Mouse (Mus musculus): ENCODE measurements around the gene Plcl2. TPM values are rescaled to one million over a fixed set of nuclear protein-coding genes. Genes with fewer than 3 reads are reported as not detected.

Gene Plcl2
- total and polyA plus RNA-seq, 2 experiments from 2014 or later = 8.8 to 43.2 TPM

GRCm38 (mm10) chr17:50710497-50711222 lies 201.5 kb downstream of the Plcl2 start:
- H3K4me2 ChIP-seq (ENCODE audit: low read depth, low read length, poor library complexity, severe bottlenecking) = no peak overlapping the region
- no peak overlapping the region for H3K27ac ChIP-seq (ENCODE audit: low read depth, low read length)
- WGBS = 42% methylated on average over 7 of the region's 7 CpGs
- H3K4me1 ChIP-seq (ENCODE audit: insufficient read depth, low read length) = no peaks in the 10 kb centered on the region
- no peaks in the 10 kb centered on the region for H3K36me3 ChIP-seq (ENCODE audit: insufficient read depth, low read length)
- no peak overlapping the region for H3K9ac ChIP-seq (replicated peaks; ENCODE audit: low read length, poor library complexity, severe bottlenecking)
- DNase-seq (ENCODE audit: low spot score) (peak; percentile 39), ATAC-seq (ENCODE audit: low FRiP score) (peak; percentile 60; the same call in 1 of the 2 replicates)
- no peak overlapping the region for H3K4me3 ChIP-seq (ENCODE audit: low read depth, low read length)
- no peaks in the 10 kb centered on the region for H3K9me3 ChIP-seq (ENCODE audit: low read length)
- no peaks in the 10 kb centered on the region for H3K27me3 ChIP-seq (ENCODE audit: insufficient read depth, low read length)
- TF ChIP-seq CTCF (IDR thresholded peaks at IDR 0.05) = no peak

- TF ChIP-seq CTCF (IDR thresholded peaks at IDR 0.05) = no peak
- ATAC-seq (ENCODE audit: low FRiP score) (no peak), DNase-seq (ENCODE audit: low spot score) (no peak)
- Histone ChIP-seq H3K27ac (ENCODE audit: low read depth, low read length) (no peak overlapping the region), H3K27me3 (ENCODE audit: insufficient read depth, low read length) (no peaks in the 10 kb centered on the region), H3K9me3 (ENCODE audit: low read length) (no peaks in the 10 kb centered on the region), H3K4me2 (ENCODE audit: low read depth, low read length, poor library complexity, severe bottlenecking) (no peak overlapping the region), H3K9ac (replicated peaks; ENCODE audit: low read length, poor library complexity, severe bottlenecking) (no peak overlapping the region), H3K4me1 (ENCODE audit: insufficient read depth, low read length) (no peaks in the 10 kb centered on the region), H3K36me3 (ENCODE audit: insufficient read depth, low read length) (no peaks in the 10 kb centered on the region), H3K4me3 (ENCODE audit: low read depth, low read length) (no peak overlapping the region)
- WGBS = 83% methylated on average over 5 of the region's 5 CpGs
Measured at GRCm38 (mm10) chr17:50717586-50717985, 208.4 kb downstream of the Plcl2 start.

DNA sequence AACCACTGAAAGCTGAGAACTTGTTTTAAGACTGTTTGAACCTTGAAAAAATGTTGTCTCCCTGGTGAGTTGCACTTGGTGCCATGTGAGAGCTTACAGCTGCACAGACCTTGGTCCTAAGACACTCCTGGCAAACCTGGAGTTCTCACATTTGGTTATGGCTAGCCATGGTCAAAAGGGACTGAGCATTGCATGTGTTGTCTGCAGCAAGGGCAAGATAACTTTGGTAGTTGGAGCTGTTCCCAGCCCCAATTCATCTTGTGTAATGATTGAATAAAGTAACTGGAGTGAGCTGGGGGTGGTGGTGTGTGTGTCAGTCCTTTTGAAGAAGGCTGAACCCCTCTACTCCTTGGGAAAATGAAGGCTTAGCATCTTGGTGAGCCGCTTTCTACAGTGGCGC lies 215.2 kb downstream of the Plcl2 start:
- Histone ChIP-seq H3K27ac (ENCODE audit: low read depth, low read length) (no peak overlapping the region), H3K27me3 (ENCODE audit: insufficient read depth, low read length) (no peaks in the 10 kb centered on the region), H3K4me1 (ENCODE audit: insufficient read depth, low read length) (no peaks in the 10 kb centered on the region), H3K9me3 (ENCODE audit: low read length) (no peaks in the 10 kb centered on the region), H3K9ac (replicated peaks; ENCODE audit: low read length, poor library complexity, severe bottlenecking) (no peak overlapping the region), H3K36me3 (ENCODE audit: insufficient read depth, low read length) (no peaks in the 10 kb centered on the region), H3K4me3 (ENCODE audit: low read depth, low read length) (no peak overlapping the region), H3K4me2 (ENCODE audit: low read depth, low read length, poor library complexity, severe bottlenecking) (no peak overlapping the region)
- no peak for ATAC-seq (ENCODE audit: low FRiP score)
- 66% methylated on average over 2 of the region's 2 CpGs for WGBS
- no peak for DNase-seq (ENCODE audit: low spot score)
- TF ChIP-seq CTCF (IDR thresholded peaks at IDR 0.05) = no peak

DNA sequence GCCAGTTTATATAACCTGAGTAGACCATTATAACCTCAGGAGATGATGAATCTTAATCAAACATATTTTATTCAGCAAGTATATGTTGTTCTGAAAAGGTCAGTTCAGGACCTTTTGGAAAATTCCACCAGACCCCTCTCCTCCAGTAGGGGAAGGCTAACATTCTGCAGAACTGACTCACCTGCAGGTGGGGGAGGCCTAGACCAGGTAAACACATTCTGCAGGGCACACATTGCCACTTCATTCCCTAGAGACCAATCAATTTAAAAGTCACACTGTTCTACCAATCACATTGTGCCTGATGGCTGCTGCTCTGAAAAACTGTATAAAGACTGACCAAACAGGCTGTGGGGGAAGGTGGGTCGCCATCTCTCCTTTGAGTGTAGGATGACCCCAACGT lies 217.1 kb downstream of the Plcl2 start:
- Histone ChIP-seq H3K27me3 (ENCODE audit: insufficient read depth, low read length) (no peaks in the 10 kb centered on the region), H3K36me3 (ENCODE audit: insufficient read depth, low read length) (no peaks in the 10 kb centered on the region), H3K9ac (replicated peaks; ENCODE audit: low read length, poor library complexity, severe bottlenecking) (no peak overlapping the region), H3K4me2 (ENCODE audit: low read depth, low read length, poor library complexity, severe bottlenecking) (no peak overlapping the region), H3K4me3 (ENCODE audit: low read depth, low read length) (no peak overlapping the region), H3K4me1 (ENCODE audit: insufficient read depth, low read length) (no peaks in the 10 kb centered on the region), H3K9me3 (ENCODE audit: low read length) (no peaks in the 10 kb centered on the region), H3K27ac (ENCODE audit: low read depth, low read length) (no peak overlapping the region)
- 79% methylated on average over 2 of the region's 2 CpGs for WGBS
- DNase-seq (ENCODE audit: low spot score) (no peak), ATAC-seq (ENCODE audit: low FRiP score) (no peak)
- no peak for TF ChIP-seq CTCF (IDR thresholded peaks at IDR 0.05)

DNA sequence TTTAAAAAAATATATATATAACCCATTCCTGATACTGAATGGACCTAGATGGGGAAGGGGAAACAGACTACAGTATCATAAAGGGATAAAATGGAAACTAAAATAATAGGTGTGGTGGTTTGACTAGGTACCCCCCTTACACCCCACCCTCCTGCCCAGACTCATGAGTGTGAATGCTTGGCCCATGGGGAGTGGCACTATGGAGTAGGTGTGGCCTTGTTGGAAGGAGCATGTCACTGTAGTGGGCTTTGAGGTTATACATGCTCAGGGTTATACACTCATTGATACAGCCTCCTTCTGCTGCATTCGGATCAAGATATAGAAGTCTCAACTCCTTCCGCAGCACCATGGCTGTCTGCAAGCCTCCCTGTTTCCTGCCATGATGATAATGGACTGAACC lies 219.8 kb downstream of the Plcl2 start:
- H3K9ac ChIP-seq (replicated peaks; ENCODE audit: low read length, poor library complexity, severe bottlenecking) = no peak overlapping the region
- DNase-seq (ENCODE audit: low spot score) = no peak
- no peak for ATAC-seq (ENCODE audit: low FRiP score)
- TF ChIP-seq CTCF (IDR thresholded peaks at IDR 0.05) = no peak
- H3K4me3 ChIP-seq (ENCODE audit: low read depth, low read length) = no peak overlapping the region
- H3K36me3 ChIP-seq (ENCODE audit: insufficient read depth, low read length) = no peaks in the 10 kb centered on the region
- no peaks in the 10 kb centered on the region for H3K4me1 ChIP-seq (ENCODE audit: insufficient read depth, low read length)
- H3K27me3 ChIP-seq (ENCODE audit: insufficient read depth, low read length) = no peaks in the 10 kb centered on the region
- H3K27ac ChIP-seq (ENCODE audit: low read depth, low read length) = no peak overlapping the region
- H3K4me2 ChIP-seq (ENCODE audit: low read depth, low read length, poor library complexity, severe bottlenecking) = no peak overlapping the region
- 98% methylated on average over 2 of the region's 2 CpGs for WGBS
- H3K9me3 ChIP-seq (ENCODE audit: low read length) = no peaks in the 10 kb centered on the region

DNA sequence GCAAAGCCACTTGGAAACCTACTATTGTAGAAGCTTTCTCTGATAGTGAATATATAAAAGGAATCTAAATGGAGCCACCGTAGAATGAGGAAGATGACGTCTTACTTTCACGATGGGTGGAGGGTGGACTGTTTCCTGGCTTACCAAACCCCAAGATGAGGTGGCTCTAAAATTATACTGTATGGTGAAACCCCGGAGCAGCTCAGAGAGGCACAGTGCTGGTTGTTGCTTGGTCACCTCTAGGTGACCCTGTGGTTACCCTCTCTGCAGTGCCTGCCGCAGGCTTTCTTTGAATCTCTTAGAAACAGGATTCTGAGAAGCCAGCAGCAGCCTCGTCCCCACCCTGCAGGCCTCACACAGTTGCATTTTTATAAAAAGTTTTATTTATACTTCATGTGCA lies 220.4 kb downstream of the Plcl2 start:
- Histone ChIP-seq H3K4me1 (ENCODE audit: insufficient read depth, low read length) (no peaks in the 10 kb centered on the region), H3K36me3 (ENCODE audit: insufficient read depth, low read length) (0 out of 2 replicates have a peak, but pooled peaks cover 4% of the 10 kb centered on the region), H3K9ac (replicated peaks; ENCODE audit: low read length, poor library complexity, severe bottlenecking) (no peak overlapping the region), H3K4me3 (ENCODE audit: low read depth, low read length) (no peak overlapping the region), H3K27ac (ENCODE audit: low read depth, low read length) (no peak overlapping the region), H3K4me2 (ENCODE audit: low read depth, low read length, poor library complexity, severe bottlenecking) (no peak overlapping the region), H3K27me3 (ENCODE audit: insufficient read depth, low read length) (no peaks in the 10 kb centered on the region), H3K9me3 (ENCODE audit: low read length) (no peaks in the 10 kb centered on the region)
- no peak for DNase-seq (ENCODE audit: low spot score)
- no peak for ATAC-seq (ENCODE audit: low FRiP score)
- no peak for TF ChIP-seq CTCF (IDR thresholded peaks at IDR 0.05)
- WGBS = 89% methylated on average over 6 of the region's 6 CpGs

Measured in midbrain, postnatal 0 days (tissue).